Mouse (Mus musculus) bone marrow, adult 2 months (tissue): ENCODE measurements around the gene Olfr112. TPM values are rescaled to one million over a fixed set of nuclear protein-coding genes. Genes with fewer than 3 reads are reported as not detected.

ENCODE experiments used
- polyA plus RNA-seq: library from polyadenylated mRNA; stranded (reverse); fragments of >200 nt; gene quantifications from 2 replicates; pipeline ENCODE4 v1.2.4, GENCODE M21; 2011; ENCODE audit warnings: low replicate concordance; ENCODE audit not compliant: missing spikeins, insufficient read depth, insufficient read length

Olfr112 gene
- polyA plus RNA-seq, 1 experiment, result not detected

Other genes with a start within 250 kb of the Olfr112 start
- not detected in 2 replicates for gene Olfr103, start 229.8 kb downstream of the Olfr112 start, polyA plus RNA-seq
- not detected in 2 replicates for gene Olfr104-ps, start 209.9 kb downstream of the Olfr112 start, polyA plus RNA-seq
- gene Olfr105-ps, start 190.4 kb downstream of the Olfr112 start, polyA plus RNA-seq, result not detected in 2 replicates
- gene Olfr106-ps, start 179.1 kb downstream of the Olfr112 start, polyA plus RNA-seq, result not detected in 2 replicates
- gene Olfr107, start 170.2 kb downstream of the Olfr112 start, polyA plus RNA-seq, result not detected in 2 replicates
- gene Olfr108, start 124.0 kb downstream of the Olfr112 start, polyA plus RNA-seq, result not detected in 2 replicates
- gene Olfr109, start 110.5 kb downstream of the Olfr112 start, polyA plus RNA-seq, result not detected in 2 replicates
- not detected in 2 replicates for gene H2-M2, start 85.9 kb downstream of the Olfr112 start, polyA plus RNA-seq
- 0.59 and 1.5 TPM in 2 replicates for gene Olfr110, start 77.0 kb downstream of the Olfr112 start, polyA plus RNA-seq
- not detected in 2 replicates for gene Olfr111, start 61.4 kb downstream of the Olfr112 start, polyA plus RNA-seq
- not detected in 2 replicates for gene Olfr113, start 8.2 kb upstream of the Olfr112 start, polyA plus RNA-seq
- not detected in 2 replicates for gene Olfr114, start 23.3 kb upstream of the Olfr112 start, polyA plus RNA-seq
- not detected in 2 replicates for gene Olfr115, start 57.7 kb upstream of the Olfr112 start, polyA plus RNA-seq
- not detected in 2 replicates for gene Olfr116, start 57.7 kb upstream of the Olfr112 start, polyA plus RNA-seq
- not detected in 2 replicates for gene Olfr117, start 94.3 kb upstream of the Olfr112 start, polyA plus RNA-seq
- not detected in 2 replicates for gene Olfr118, start 97.5 kb upstream of the Olfr112 start, polyA plus RNA-seq
- not detected in 2 replicates for gene Olfr119, start 127.1 kb upstream of the Olfr112 start, polyA plus RNA-seq
- gene Olfr120, start 152.4 kb upstream of the Olfr112 start, polyA plus RNA-seq, result not detected in 2 replicates
- not detected in 2 replicates for gene Olfr121, start 179.4 kb upstream of the Olfr112 start, polyA plus RNA-seq
- gene Olfr122, start 199.2 kb upstream of the Olfr112 start, polyA plus RNA-seq, result not detected in 2 replicates
- not detected in 2 replicates for gene Olfr123, start 224.1 kb upstream of the Olfr112 start, polyA plus RNA-seq
- gene Olfr124, start 230.4 kb upstream of the Olfr112 start, polyA plus RNA-seq, result not detected in 2 replicates